Mouse (Mus musculus) erythroblast, embryonic 14.5 days (primary cell): Measurements from ENCODE around the gene Dynlt1f.
"Not testable (repeated sequence)": the region's sequence is repeated elsewhere in the genome, so short reads cannot be mapped to it uniquely, and the experiment has no call there.

ENCODE experiments used
- GATA1 ChIP-seq: IDR thresholded peaks from 2 replicates; pipeline ENCODE4 v1.6.1; 2012; ENCODE audit warnings: low read length, inconsistent platforms, mixed read lengths
- TAL1 ChIP-seq: IDR thresholded peaks from 3 replicates; pipeline ENCODE4 v1.6.1; 2012; ENCODE audit warnings: low read length, inconsistent platforms, mixed read lengths

DNA sequence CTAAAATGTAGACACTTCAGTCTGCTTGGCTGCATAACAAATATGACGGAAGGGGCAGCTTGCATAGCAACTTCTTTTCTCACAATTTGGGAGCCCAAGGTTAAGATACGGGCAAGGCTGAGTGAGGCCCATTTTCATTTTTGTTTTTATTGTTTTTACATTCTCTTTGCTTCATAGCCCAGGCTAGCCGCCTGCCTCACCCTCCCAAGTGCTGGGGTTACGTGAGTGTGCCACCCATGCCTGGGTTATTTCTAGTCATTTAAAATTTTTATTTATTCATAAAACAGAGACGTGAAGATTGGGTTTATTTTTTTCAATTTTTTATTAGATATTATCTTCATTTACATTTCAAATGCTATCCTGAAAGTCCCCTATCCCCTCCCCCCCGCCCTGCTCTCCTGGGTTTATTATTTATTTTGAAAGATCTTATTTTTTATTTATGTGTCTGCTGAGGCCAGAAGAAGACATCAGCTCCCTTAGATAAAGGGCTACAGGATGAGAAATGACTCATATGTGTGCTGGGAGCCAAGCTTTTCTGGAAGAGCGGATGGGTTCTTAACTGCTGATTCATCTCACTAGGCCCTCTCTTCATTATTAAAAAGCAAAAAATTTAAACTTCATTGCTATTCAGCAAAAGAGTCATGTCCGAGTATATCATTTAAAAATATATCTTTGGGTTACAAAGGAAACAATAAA is 55.3 kb downstream of the Dynlt1f start:
- TF ChIP-seq GATA1, TAL1: not testable (repeated sequence)
